Mouse (Mus musculus) spleen, adult 2 months (tissue): ENCODE measurements around the gene Wdr11. TPM values are rescaled to one million over a fixed set of nuclear protein-coding genes. Genes with fewer than 3 reads are reported as not detected.

Experiments
- DNase-seq, 2 experiments: peaks; one replicate each; pipeline versions ENCODE4 v3.0.0 to v3.0.0-alpha.2; 2012 to 2021; ENCODE audit warnings: low spot score in 2 of 2, low read depth in 1 of 2
- H3K27ac ChIP-seq: fragments of 200-500 bp; 2 replicates; pipeline ENCODE4 v1.5.1; 2012; ENCODE audit warnings: low read length, inconsistent platforms; ENCODE audit not compliant: insufficient read depth
- H3K27me3 ChIP-seq: fragments of 200-500 bp; 2 replicates; pipeline ENCODE4 v1.6.1; 2012; ENCODE audit warnings: mild to moderate bottlenecking, moderate library complexity, low read length, inconsistent platforms; ENCODE audit not compliant: control insufficient read depth, insufficient read depth
- H3K36me3 ChIP-seq: fragments of 200-500 bp; 2 replicates; pipeline ENCODE4 v1.6.1; 2012; ENCODE audit warnings: mild to moderate bottlenecking, low read length, inconsistent platforms; ENCODE audit not compliant: control insufficient read depth, insufficient read depth
- H3K4me1 ChIP-seq: fragments of 200-500 bp; 2 replicates; pipeline ENCODE4 v1.6.1; 2011; ENCODE audit warnings: inconsistent platforms; ENCODE audit not compliant: control insufficient read depth, insufficient read depth, insufficient read length
- H3K4me3 ChIP-seq: fragments of 200-500 bp; 2 replicates; pipeline ENCODE4 v1.5.1; 2011; ENCODE audit warnings: mild to moderate bottlenecking, inconsistent platforms; ENCODE audit not compliant: insufficient read depth, insufficient read length; ENCODE audit errors: extremely low read depth
- CTCF ChIP-seq: fragments of 200-500 bp; IDR thresholded peaks from 2 replicates; pipeline ENCODE4 v1.5.1; 2011; ENCODE audit warnings: mild to moderate bottlenecking, inconsistent platforms; ENCODE audit not compliant: insufficient read depth, insufficient read length, insufficient replicate concordance; ENCODE audit errors: extremely low read depth
- POLR2A ChIP-seq: fragments of 200-500 bp; IDR thresholded peaks from 2 replicates; pipeline ENCODE4 v1.6.1; 2011; ENCODE audit warnings: low read depth, low read length, inconsistent platforms
- WGBS: fragments of 180-500 bp; shearing (Covaris S2); methylation state at CpG from one replicate; pipeline ENCODE4 v1.1.7; 2018; 5-methylcytosine and 5-hydroxymethylcytosine counted together
- polyA plus RNA-seq: library from polyadenylated mRNA; depleted of rRNA; stranded (reverse); fragments of >200 nt; gene quantifications from 2 replicates; pipeline ENCODE4 v1.2.3, GENCODE M21; 2012; rRNA removed

Wdr11 gene
- 10.3 and 12.6 TPM in 2 replicates for polyA plus RNA-seq

- DNase-seq = peak; percentile 35 to 62
- 4% methylated on average over 37 of the region's 37 CpGs for WGBS
Observed at GRCm38 (mm10) chr7:129591371-129592131, at the start of gene Wdr11. TSS of gene Wdr11 (plus strand) at chr7:129591863.

GRCm38 (mm10) chr7:129567541-129567940, 24.1 kb upstream of the Wdr11 start:
- Histone ChIP-seq H3K27me3 (no peaks in the 10 kb centered on the region), H3K27ac (no peak overlapping the region), H3K4me3 (no peak overlapping the region), H3K36me3 (no peaks in the 10 kb centered on the region), H3K4me1 (no peaks in the 10 kb centered on the region)
- DNase-seq = no peak
- no peak for TF ChIP-seq CTCF
- no peak for TF ChIP-seq POLR2A
- 88% methylated on average over 1 of the region's 1 CpGs for WGBS

More at GRCm38 (mm10) chr7:129591371-129592131, at the start of gene Wdr11:
- H3K36me3 ChIP-seq = no peaks in the 10 kb centered on the region
- peaks cover 3% of the 10 kb centered on the region; the same call in 1 of the 2 replicates for H3K4me1 ChIP-seq
- TF ChIP-seq CTCF (no peak), POLR2A (peak; percentile 10)
- H3K4me3 ChIP-seq = peak within 1 kb of the TSS; percentile 70
- H3K27me3 ChIP-seq = no peaks in the 10 kb centered on the region
- peak within 1 kb of the TSS; percentile 82 for H3K27ac ChIP-seq

GRCm38 (mm10) chr7:129568338-129568737, 23.3 kb upstream of the Wdr11 start:
- WGBS = 82% methylated on average over 2 of the region's 2 CpGs

GRCm38 (mm10) chr7:129574471-129574870, 17.2 kb upstream of the Wdr11 start:
- Histone ChIP-seq H3K27ac (no peak overlapping the region), H3K4me1 (no peaks in the 10 kb centered on the region), H3K27me3 (no peaks in the 10 kb centered on the region; the same call in 1 of the 2 replicates), H3K4me3 (no peak overlapping the region), H3K36me3 (no peaks in the 10 kb centered on the region)
- no peak for TF ChIP-seq CTCF
- TF ChIP-seq POLR2A = no peak
- no peak for DNase-seq
- 34% methylated on average over 4 of the region's 4 CpGs for WGBS

More at GRCm38 (mm10) chr7:129568338-129568737, 23.3 kb upstream of the Wdr11 start:
- no peak overlapping the region for H3K27ac ChIP-seq
- no peak overlapping the region for H3K4me3 ChIP-seq
- no peaks in the 10 kb centered on the region for H3K36me3 ChIP-seq
- TF ChIP-seq CTCF = no peak
- TF ChIP-seq POLR2A = no peak
- no peaks in the 10 kb centered on the region for H3K27me3 ChIP-seq
- no peak for DNase-seq
- no peaks in the 10 kb centered on the region for H3K4me1 ChIP-seq

DNA sequence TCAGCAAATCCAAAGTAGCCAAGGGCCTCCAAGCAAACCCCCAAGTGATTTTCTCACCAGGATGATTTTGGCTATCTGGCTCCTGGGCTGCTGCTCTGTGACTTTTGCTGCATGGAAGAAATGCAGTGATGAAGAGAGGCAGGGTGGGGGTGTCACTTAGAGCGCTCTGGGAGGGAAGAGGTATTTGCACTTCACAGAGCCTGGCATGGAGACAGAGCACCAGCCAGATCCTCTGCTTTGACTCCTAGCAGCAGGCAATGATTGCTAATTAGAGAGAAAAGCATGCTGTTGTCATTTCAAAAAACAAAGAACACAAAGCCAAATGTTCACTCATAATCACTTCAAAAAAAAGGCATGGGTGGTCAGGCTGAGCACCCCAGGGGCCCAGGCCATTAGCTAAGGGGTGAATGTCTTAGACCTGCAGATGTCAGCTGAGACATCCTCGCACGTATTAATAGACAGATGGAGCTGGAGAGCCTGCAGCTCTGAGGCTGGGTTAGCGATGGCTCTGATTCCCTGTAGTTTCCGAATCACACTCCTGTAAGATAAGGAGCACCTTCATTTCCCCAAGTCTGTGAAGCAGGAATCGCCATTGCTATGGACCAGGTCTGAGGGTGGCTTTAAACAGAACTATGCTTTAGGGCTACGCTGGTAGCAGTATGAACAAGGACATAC, 16.4 kb upstream of the Wdr11 start:
- Histone ChIP-seq H3K4me1 (no peaks in the 10 kb centered on the region), H3K27ac (peak overlapping the region; percentile 35; the same call in 1 of the 2 replicates), H3K36me3 (no peaks in the 10 kb centered on the region), H3K27me3 (no peaks in the 10 kb centered on the region; the same call in 1 of the 2 replicates), H3K4me3 (no peak overlapping the region)
- no peak for DNase-seq
- no peak for TF ChIP-seq POLR2A
- TF ChIP-seq CTCF = no peak
- 46% methylated on average over 7 of the region's 7 CpGs for WGBS

GRCm38 (mm10) chr7:129592132-129592745, 576 bp downstream of the Wdr11 start:
- no peaks in the 10 kb centered on the region for H3K36me3 ChIP-seq
- H3K4me1 ChIP-seq = peaks cover 3% of the 10 kb centered on the region; the same call in 1 of the 2 replicates
- TF ChIP-seq CTCF = no peak
- no peak for TF ChIP-seq POLR2A
- 1% methylated on average over 13 of the region's 13 CpGs for WGBS
- no peak for DNase-seq
- H3K27ac ChIP-seq = peak overlapping the region; percentile 82
- H3K27me3 ChIP-seq = no peaks in the 10 kb centered on the region
- peak overlapping the region; percentile 70 for H3K4me3 ChIP-seq
